Mouse (Mus musculus): Measurements from ENCODE around the gene Btbd35f24. TPM values are rescaled to one million over a fixed set of nuclear protein-coding genes. Genes with fewer than 3 reads are reported as not detected.
"Not testable (repeated sequence)": the region's sequence is repeated elsewhere in the genome, so short reads cannot be mapped to it uniquely, and the experiment has no call there.

The Btbd35f24 gene
- not detected for total RNA-seq (2021)
- long read RNA-seq, experiment 1 = 0 reads
- long read RNA-seq, experiment 2 = 0 reads

DNA sequence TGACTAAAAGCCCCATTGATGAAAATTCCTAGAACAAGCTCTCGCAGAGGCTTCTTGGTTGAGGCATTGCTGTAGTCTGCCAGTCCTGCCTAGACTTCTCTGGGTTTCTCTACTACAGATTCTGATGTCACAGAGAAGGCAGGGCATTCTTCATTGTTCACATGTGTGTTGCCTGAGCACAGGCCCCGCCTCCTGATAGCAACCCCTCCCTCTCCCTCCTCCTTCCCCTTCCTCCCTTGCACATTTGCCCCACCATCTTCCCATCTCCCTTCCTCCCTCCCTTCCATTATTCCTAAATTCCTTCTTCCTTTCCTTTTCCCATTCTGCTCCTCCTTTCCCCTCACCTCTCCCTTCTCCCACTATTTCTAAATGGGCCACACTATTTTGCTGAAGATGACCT, at the start of gene Btbd35f24:
Gene Btbd35f24, minus strand, starts transcription at position 101 of the 400 bp plus-strand sequence.
- DNase-seq (ENCODE audit: low spot score in 2 of 2) = not testable (repeated sequence)

Other genes with a start within 250 kb of the Btbd35f24 start
- gene Btbd35f23, start 119.0 kb downstream of the Btbd35f24 start, total RNA-seq (2021) = not detected
- gene Btbd35f11, start 247.9 kb upstream of the Btbd35f24 start, total RNA-seq (2021) = not detected

Measured in adrenal gland, adult 18-20 months (tissue).